Mouse (Mus musculus): ENCODE results near the gene Eif4e. TPM values are rescaled to one million over a fixed set of nuclear protein-coding genes. Genes with fewer than 3 reads are reported as not detected.

Eif4e gene
- polyA plus RNA-seq, 1 experiment: 7.7 TPM

GRCm38 (mm10) chr3:138591806-138592365 is 65.9 kb downstream of the Eif4e start:
- no peaks in the 10 kb centered on the region for H3K36me3 ChIP-seq (ENCODE audit: control insufficient read depth, insufficient read depth, low read length)
- H3K27ac ChIP-seq (ENCODE audit: insufficient read depth, low read length): no peak overlapping the region
- whole genome bisulfite sequencing: 86% methylated on average over 7 of the region's 7 CpGs
- no peak for DNase-seq (ENCODE audit: low read depth in 1 of 2, low spot score in 2 of 2)
- no peak for TF ChIP-seq CTCF (IDR thresholded peaks at IDR 0.05; ENCODE audit: extremely low read depth, insufficient read depth, insufficient read length, insufficient replicate concordance)
- H3K27me3 ChIP-seq (ENCODE audit: control insufficient read depth, insufficient read depth, low read length): no peaks in the 10 kb centered on the region
- H3K4me1 ChIP-seq (ENCODE audit: control insufficient read depth, insufficient read depth, insufficient read length): no peaks in the 10 kb centered on the region
- H3K4me3 ChIP-seq (ENCODE audit: extremely low read depth, insufficient read depth, insufficient read length): no peak overlapping the region

GRCm38 (mm10) chr3:138593131-138593530 is 67.2 kb downstream of the Eif4e start:
- TF ChIP-seq CTCF (IDR thresholded peaks at IDR 0.05; ENCODE audit: extremely low read depth, insufficient read depth, insufficient read length, insufficient replicate concordance) (no peak), POLR2A (IDR thresholded peaks at IDR 0.05; ENCODE audit: low read depth, low read length) (no peak)
- Histone ChIP-seq H3K36me3 (ENCODE audit: control insufficient read depth, insufficient read depth, low read length) (no peaks in the 10 kb centered on the region), H3K4me1 (ENCODE audit: control insufficient read depth, insufficient read depth, insufficient read length) (no peaks in the 10 kb centered on the region), H3K27ac (ENCODE audit: insufficient read depth, low read length) (no peak overlapping the region), H3K27me3 (ENCODE audit: control insufficient read depth, insufficient read depth, low read length) (no peaks in the 10 kb centered on the region), H3K4me3 (ENCODE audit: extremely low read depth, insufficient read depth, insufficient read length) (no peak overlapping the region)
- DNase-seq (ENCODE audit: low read depth in 1 of 2, low spot score in 2 of 2): no peak
- WGBS: 92% methylated on average over 8 of the region's 8 CpGs

GRCm38 (mm10) chr3:138593911-138594310 is 67.9 kb downstream of the Eif4e start:
- Histone ChIP-seq H3K27ac (ENCODE audit: insufficient read depth, low read length) (no peak overlapping the region), H3K27me3 (ENCODE audit: control insufficient read depth, insufficient read depth, low read length) (no peaks in the 10 kb centered on the region), H3K4me3 (ENCODE audit: extremely low read depth, insufficient read depth, insufficient read length) (no peak overlapping the region), H3K4me1 (ENCODE audit: control insufficient read depth, insufficient read depth, insufficient read length) (no peaks in the 10 kb centered on the region), H3K36me3 (ENCODE audit: control insufficient read depth, insufficient read depth, low read length) (no peaks in the 10 kb centered on the region)
- TF ChIP-seq CTCF (IDR thresholded peaks at IDR 0.05; ENCODE audit: extremely low read depth, insufficient read depth, insufficient read length, insufficient replicate concordance) (no peak), POLR2A (IDR thresholded peaks at IDR 0.05; ENCODE audit: low read depth, low read length) (no peak)
- WGBS: 87% methylated on average over 7 of the region's 7 CpGs
- DNase-seq (ENCODE audit: low read depth in 1 of 2, low spot score in 2 of 2): no peak

GRCm38 (mm10) chr3:138601076-138601475 is 75.1 kb downstream of the Eif4e start:
- Histone ChIP-seq H3K27me3 (ENCODE audit: control insufficient read depth, insufficient read depth, low read length) (no peaks in the 10 kb centered on the region), H3K27ac (ENCODE audit: insufficient read depth, low read length) (no peak overlapping the region), H3K36me3 (ENCODE audit: control insufficient read depth, insufficient read depth, low read length) (no peaks in the 10 kb centered on the region), H3K4me1 (ENCODE audit: control insufficient read depth, insufficient read depth, insufficient read length) (no peaks in the 10 kb centered on the region), H3K4me3 (ENCODE audit: extremely low read depth, insufficient read depth, insufficient read length) (no peak overlapping the region)
- DNase-seq (ENCODE audit: low read depth in 1 of 2, low spot score in 2 of 2): no peak
- TF ChIP-seq CTCF (IDR thresholded peaks at IDR 0.05; ENCODE audit: extremely low read depth, insufficient read depth, insufficient read length, insufficient replicate concordance) (no peak), POLR2A (IDR thresholded peaks at IDR 0.05; ENCODE audit: low read depth, low read length) (no peak)
- 82% methylated on average over 4 of the region's 4 CpGs for WGBS

GRCm38 (mm10) chr3:138605132-138605531 is 79.2 kb downstream of the Eif4e start:
- 34% methylated on average over 8 of the region's 8 CpGs for WGBS
- Histone ChIP-seq H3K4me3 (ENCODE audit: extremely low read depth, insufficient read depth, insufficient read length) (no peak overlapping the region), H3K36me3 (ENCODE audit: control insufficient read depth, insufficient read depth, low read length) (no peaks in the 10 kb centered on the region), H3K27me3 (ENCODE audit: control insufficient read depth, insufficient read depth, low read length) (no peaks in the 10 kb centered on the region), H3K27ac (ENCODE audit: insufficient read depth, low read length) (no peak overlapping the region), H3K4me1 (ENCODE audit: control insufficient read depth, insufficient read depth, insufficient read length) (no peaks in the 10 kb centered on the region)
- TF ChIP-seq CTCF (IDR thresholded peaks at IDR 0.05; ENCODE audit: extremely low read depth, insufficient read depth, insufficient read length, insufficient replicate concordance): no peak
- no peak for TF ChIP-seq POLR2A (IDR thresholded peaks at IDR 0.05; ENCODE audit: low read depth, low read length)
- DNase-seq (ENCODE audit: low read depth in 1 of 2, low spot score in 2 of 2): no peak

- TF ChIP-seq POLR2A (IDR thresholded peaks at IDR 0.05; ENCODE audit: low read depth, low read length) (no peak), CTCF (IDR thresholded peaks at IDR 0.05; ENCODE audit: extremely low read depth, insufficient read depth, insufficient read length, insufficient replicate concordance) (no peak)
- no peak overlapping the region for H3K27ac ChIP-seq (ENCODE audit: insufficient read depth, low read length)
- DNase-seq (ENCODE audit: low read depth in 1 of 2, low spot score in 2 of 2): no peak
- H3K36me3 ChIP-seq (ENCODE audit: control insufficient read depth, insufficient read depth, low read length): no peaks in the 10 kb centered on the region
- WGBS: 83% methylated on average over 5 of the region's 5 CpGs
- no peaks in the 10 kb centered on the region for H3K4me1 ChIP-seq (ENCODE audit: control insufficient read depth, insufficient read depth, insufficient read length)
- no peaks in the 10 kb centered on the region for H3K27me3 ChIP-seq (ENCODE audit: control insufficient read depth, insufficient read depth, low read length)
- H3K4me3 ChIP-seq (ENCODE audit: extremely low read depth, insufficient read depth, insufficient read length): no peak overlapping the region
Observed at GRCm38 (mm10) chr3:138608665-138609064, 82.7 kb downstream of the Eif4e start.

Other genes with a start within 250 kb of the Eif4e start
- not detected in 2 replicates for gene Adh6a, start 212.9 kb upstream of the Eif4e start, polyA plus RNA-seq (2012; rRNA removed)
- gene Adh6b, start 184.4 kb upstream of the Eif4e start, polyA plus RNA-seq (2012; rRNA removed): not detected in 2 replicates
- gene Adh4, start 110.7 kb upstream of the Eif4e start, polyA plus RNA-seq (2012; rRNA removed): not detected in 2 replicates
- 15.1 and 15.4 TPM in 2 replicates for gene Adh5, start 83.1 kb upstream of the Eif4e start, polyA plus RNA-seq (2012; rRNA removed)
- 6.6 and 8.5 TPM in 2 replicates for gene Metap1, start 36.7 kb upstream of the Eif4e start, polyA plus RNA-seq (2012; rRNA removed)
- gene Tspan5, start 216.0 kb downstream of the Eif4e start, polyA plus RNA-seq (2012; rRNA removed): 3.9 and 4.7 TPM in 2 replicates

All from spleen, adult 2 months (tissue).